In genomic region chr8:56706377-56706776, GRCm38 (mm10) we compare ENCODE assay signal across 17 mouse cellular contexts.
DNase-seq lines count a peak whose midpoint lies in the region; ATAC-seq and TF ChIP-seq lines count a peak whose summit lies in the region.
"Had no signal": no experiment of that assay in that cellular context is flagged by ENCODE, and none has a peak within 500 bp of the region (broad histone marks: within the 10 kb centered on the region; RNA-seq: fewer than 3 reads in every experiment).

No protein-coding gene starts in this region.

- peak; percentile 22 for DNase-seq in retina, postnatal 1 day
- DNase-seq in retina, embryonic 14.5 days (ENCODE audit: low spot score): no peak
- DNase-seq in forebrain, embryonic 14.5 days (ENCODE audit: low spot score): peak; percentile 4
- DNase-seq in limb, embryonic 14.5 days (ENCODE audit: low spot score): no peak
- no peak for DNase-seq in gastrocnemius, postnatal 4 days (ENCODE audit: low spot score in 2 of 2)
- no peak for DNase-seq in thymus, adult 18-20 months
- DNase-seq: cerebellum, postnatal 36 days; gastrocnemius, postnatal 14 days; kidney, postnatal 25 days had no signal

- H3K9me3 ChIP-seq in forebrain, embryonic 14.5 days (replicated peaks; ENCODE audit: control insufficient read depth, low read length): no peaks in the 10 kb centered on the region
- no peaks in the 10 kb centered on the region for H3K9me3 ChIP-seq in limb, embryonic 14.5 days (ENCODE audit: control insufficient read depth, low read length)
- no peaks in the 10 kb centered on the region for H3K9me3 ChIP-seq in stomach, embryonic 15.5 days

- H3K36me3 ChIP-seq in forebrain, embryonic 14.5 days (ENCODE audit: control insufficient read depth, insufficient read depth, low read length): no peaks in the 10 kb centered on the region
- no peaks in the 10 kb centered on the region for H3K36me3 ChIP-seq in limb, embryonic 14.5 days (ENCODE audit: control insufficient read depth, insufficient read depth, low read length)
- H3K36me3 ChIP-seq in stomach, embryonic 15.5 days: no peaks in the 10 kb centered on the region

- H3K4me2 ChIP-seq in forebrain, embryonic 14.5 days (ENCODE audit: low read length): peak overlapping the region; percentile 32
- peak overlapping the region; percentile 26 for H3K4me2 ChIP-seq in limb, embryonic 14.5 days (replicated peaks; ENCODE audit: low read depth, low read length, severe bottlenecking)
- no peak overlapping the region for H3K4me2 ChIP-seq in stomach, embryonic 15.5 days

- H3K4me3 ChIP-seq in forebrain, embryonic 14.5 days (ENCODE audit: low read depth, low read length): no peak overlapping the region
- no peak overlapping the region for H3K4me3 ChIP-seq in limb, embryonic 14.5 days (replicated peaks; ENCODE audit: low read length)
- no peak overlapping the region for H3K4me3 ChIP-seq in stomach, embryonic 15.5 days (replicated peaks)
- H3K4me3 ChIP-seq: erythroblast, embryonic 14.5 days; left cerebral cortex, adult 2 months; myocyte had no signal

- H3K27me3 ChIP-seq in forebrain, embryonic 14.5 days (replicated peaks; ENCODE audit: control insufficient read depth, insufficient read depth, low read length): no peaks in the 10 kb centered on the region
- H3K27me3 ChIP-seq in limb, embryonic 14.5 days (ENCODE audit: control insufficient read depth, insufficient read depth, low read length): no peaks in the 10 kb centered on the region
- no peaks in the 10 kb centered on the region for H3K27me3 ChIP-seq in stomach, embryonic 15.5 days (replicated peaks)
- H3K27me3 ChIP-seq: CH12.LX had no signal

- no peak overlapping the region for H3K27ac ChIP-seq in forebrain, embryonic 14.5 days (ENCODE audit: low read depth, low read length)
- H3K27ac ChIP-seq in limb, embryonic 14.5 days (replicated peaks; ENCODE audit: low read depth, low read length): no peak overlapping the region
- peak overlapping the region; percentile 16; the same call in 1 of the 2 replicates for H3K27ac ChIP-seq in stomach, embryonic 15.5 days
- H3K27ac ChIP-seq: left cerebral cortex, adult 2 months; liver, embryonic 14.5 days; macrophage had no signal

- ATAC-seq in forebrain, embryonic 14.5 days: peak; percentile 33; the same call in 1 of the 2 replicates
- ATAC-seq in limb, embryonic 14.5 days (ENCODE audit: low FRiP score, low read depth): no peak
- no peak for ATAC-seq in stomach, embryonic 15.5 days (ENCODE audit: insufficient read depth, low FRiP score, low read depth)
- ATAC-seq in CD4-positive, CD25-positive, alpha-beta regulatory T cell, adult 4 months: no peak

- 19% methylated on average over 10 of the region's 10 CpGs for WGBS in forebrain, embryonic 14.5 days
- 27% methylated on average over 10 of the region's 10 CpGs for WGBS in limb, embryonic 14.5 days
- 41% methylated on average over 10 of the region's 10 CpGs for WGBS in stomach, embryonic 15.5 days

- no peak for TF ChIP-seq POLR2A in limb, embryonic 14.5 days (IDR thresholded peaks at IDR 0.05; ENCODE audit: borderline replicate concordance, extremely low read depth, insufficient read depth, insufficient read length)

- no peak overlapping the region for H3K9ac ChIP-seq in forebrain, embryonic 14.5 days (ENCODE audit: low read length)
- H3K9ac ChIP-seq in limb, embryonic 14.5 days (ENCODE audit: low read depth, low read length, severe bottlenecking): no peak overlapping the region
- no peak overlapping the region for H3K9ac ChIP-seq in stomach, embryonic 15.5 days
- H3K9ac ChIP-seq: liver, embryonic 14.5 days had no signal

- no peaks in the 10 kb centered on the region for H3K4me1 ChIP-seq in forebrain, embryonic 14.5 days (ENCODE audit: control insufficient read depth, insufficient read depth, low read length)
- H3K4me1 ChIP-seq in limb, embryonic 14.5 days (ENCODE audit: control insufficient read depth, insufficient read depth, low read length): no peaks in the 10 kb centered on the region; the same call in 1 of the 2 replicates
- H3K4me1 ChIP-seq in stomach, embryonic 15.5 days: 0 out of 2 replicates have a peak, but pooled peaks cover 3% of the 10 kb centered on the region

Comparison
In these comparisons a context has a peak if more than half of its experiments do, and no peak if none do; other contexts are left out.
1. DNase-seq: peak in retina, postnatal 1 day (single experiment) and forebrain, embryonic 14.5 days (single experiment); none in retina, embryonic 14.5 days (single experiment), limb, embryonic 14.5 days (single experiment), gastrocnemius, postnatal 4 days (0 of 2) and thymus, adult 18-20 months (0 of 2).